Mouse (Mus musculus) G1E (cell line): ENCODE results near the gene Gm3099. TPM values are rescaled to one million over a fixed set of nuclear protein-coding genes. Genes with fewer than 3 reads are reported as not detected.
"Not testable (repeated sequence)": the region's sequence is repeated elsewhere in the genome, so short reads cannot be mapped to it uniquely, and the experiment has no call there.

Experiments used
- ATAC-seq: 2 replicates; pipeline ENCODE4 v1.8.0; 2016; ENCODE audit warnings: mild to moderate bottlenecking; ENCODE audit not compliant: insufficient number of reproducible peaks, poor library complexity, low FRiP score, severe bottlenecking; ENCODE audit errors: extremely low read depth
- DNase-seq: peaks from one replicate; pipeline ENCODE4 v3.0.0; 2012; ENCODE audit warnings: low spot score
- H3K27me3 ChIP-seq: 2 replicates; pipeline ENCODE4 v1.6.1; 2012; ENCODE audit warnings: mild to moderate bottlenecking, low read length, inconsistent platforms; ENCODE audit not compliant: insufficient read depth
- H3K36me3 ChIP-seq: replicated peaks from 2 replicates; pipeline ENCODE3; 2012; ENCODE audit warnings: mild to moderate bottlenecking, inconsistent platforms
- H3K4me1 ChIP-seq: 2 replicates; pipeline ENCODE4 v1.6.1; 2012; ENCODE audit warnings: low read depth, low read length, inconsistent platforms, mixed read lengths; ENCODE audit not compliant: insufficient read depth
- H3K4me3 ChIP-seq: 2 replicates; pipeline ENCODE4 v1.5.1; 2012; ENCODE audit warnings: low read depth, mild to moderate bottlenecking, inconsistent platforms, low read length, moderate library complexity, mixed read lengths
- H3K9me3 ChIP-seq: replicated peaks from 2 replicates; pipeline ENCODE4 v1.6.1; 2012; ENCODE audit warnings: inconsistent platforms
- polyA plus RNA-seq: library from polyadenylated mRNA; stranded (reverse); fragments of >175 nt; gene quantifications from 2 replicates; pipeline ENCODE4 v1.2.3, GENCODE M21; 2012
- total RNA-seq, 2 experiments: library from RNA; stranded (forward) in 1 of 2; stranded (reverse) in 1 of 2; fragments of 200-1000 nt in 1 of 2; fragments of >200 nt in 1 of 2; fragmentation: Nextera tagmentation in 1 of 2; gene quantifications; 2 replicates each; pipeline ENCODE4 v1.2.3; 2014 to 2017

The Gm3099 gene
- not detected in 2 replicates for total RNA-seq (2014; fragmentation: Nextera tagmentation)
- total RNA-seq (2017): not detected in 2 replicates
- not detected in 2 replicates for polyA plus RNA-seq

DNA sequence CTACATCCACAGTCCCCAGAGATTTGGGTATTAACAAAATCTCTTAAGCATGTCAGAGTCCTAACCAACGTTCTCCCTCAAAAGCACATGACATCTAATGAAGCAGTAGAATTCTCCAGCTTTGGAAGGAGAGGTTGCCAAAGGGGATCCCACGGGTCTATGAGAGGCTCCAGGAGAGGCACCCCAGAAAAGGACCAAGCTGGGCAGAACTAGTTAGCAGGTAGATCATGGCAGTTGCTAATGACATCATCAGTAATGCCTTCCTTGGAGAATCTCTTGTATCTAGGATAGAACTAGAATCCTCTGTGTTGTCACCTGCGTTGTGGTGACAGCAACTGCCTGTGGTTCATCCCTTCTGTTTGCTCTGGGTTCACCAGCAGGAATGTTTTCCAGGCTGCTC, at the start of gene Gm3099:
Gene Gm3099, plus strand, starts transcription at position 301 of the 400 bp plus-strand sequence.
- not testable (repeated sequence) for H3K27me3 ChIP-seq, ATAC-seq

GRCm38 (mm10) chr14:3963247-3963646, 34.9 kb upstream of the Gm3099 start, which contains the start of gene Gm3095:
TSS of gene Gm3095 (plus strand) at chr14:3963547.
- H3K9me3 ChIP-seq, H3K4me3 ChIP-seq, ATAC-seq, H3K4me1 ChIP-seq, H3K27me3 ChIP-seq, H3K36me3 ChIP-seq, DNase-seq: not testable (repeated sequence)

More for the DNA sequence above, at the start of gene Gm3099:
- H3K36me3 ChIP-seq, H3K9me3 ChIP-seq, H3K4me3 ChIP-seq, DNase-seq, H3K4me1 ChIP-seq: not testable (repeated sequence)

DNA sequence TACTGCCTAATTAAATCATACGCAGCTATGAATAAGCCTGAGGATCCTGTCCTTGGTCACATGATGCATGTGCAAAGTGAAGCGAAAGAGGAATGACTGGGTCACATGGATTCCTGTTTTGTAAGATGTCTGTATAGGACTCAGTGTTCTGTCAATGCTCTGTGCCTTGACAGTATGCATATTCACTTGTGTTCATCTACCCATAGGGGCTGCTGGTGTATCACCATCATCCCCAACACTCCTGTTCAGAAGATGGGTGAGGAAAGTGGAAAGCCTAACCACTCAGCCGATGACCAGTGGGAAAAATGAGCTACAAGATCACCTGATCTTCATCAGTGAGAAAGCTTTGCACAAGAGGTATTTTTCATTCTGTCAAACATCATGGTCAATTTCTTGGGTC, 25.4 kb downstream of the Gm3099 start, which contains the start of gene Gm5796:
Gene Gm5796, plus strand, starts transcription at position 301 of the 400 bp plus-strand sequence.
- H3K9me3 ChIP-seq, ATAC-seq, H3K27me3 ChIP-seq: not testable (repeated sequence)

More for the DNA sequence above, 25.4 kb downstream of the Gm3099 start, which contains the start of gene Gm5796:
- not testable (repeated sequence) for DNase-seq, H3K4me1 ChIP-seq, H3K4me3 ChIP-seq, H3K36me3 ChIP-seq

Other genes starting within 250 kb of the Gm3099 start
- not detected in 2 replicates for gene Gm3002, start 188.3 kb upstream of the Gm3099 start, total RNA-seq (2014; fragmentation: Nextera tagmentation)
- gene Gm3002, start 188.3 kb upstream of the Gm3099 start, total RNA-seq (2017): 2.0 TPM in 1 of 2 replicates, not detected in the other
- gene Gm3002, start 188.3 kb upstream of the Gm3099 start, polyA plus RNA-seq: not detected in 2 replicates
- not detected in 2 replicates for gene Gm3033, start 152.1 kb upstream of the Gm3099 start, total RNA-seq (2014; fragmentation: Nextera tagmentation)
- gene Gm3033, start 152.1 kb upstream of the Gm3099 start, total RNA-seq (2017): not detected in 2 replicates
- not detected in 2 replicates for gene Gm3033, start 152.1 kb upstream of the Gm3099 start, polyA plus RNA-seq
- not detected in 2 replicates for gene Gm2916, start 114.2 kb upstream of the Gm3099 start, total RNA-seq (2014; fragmentation: Nextera tagmentation)
- gene Gm2916, start 114.2 kb upstream of the Gm3099 start, total RNA-seq (2017): 0.11 TPM in 1 of 2 replicates, not detected in the other
- not detected in 2 replicates for gene Gm2916, start 114.2 kb upstream of the Gm3099 start, polyA plus RNA-seq
- gene Gm3029, start 66.6 kb upstream of the Gm3099 start, total RNA-seq (2014; fragmentation: Nextera tagmentation): not detected in 2 replicates
- gene Gm3029, start 66.6 kb upstream of the Gm3099 start, total RNA-seq (2017): not detected in 2 replicates
- gene Gm3029, start 66.6 kb upstream of the Gm3099 start, polyA plus RNA-seq: not detected in 2 replicates
- gene Gm3095, start 34.8 kb upstream of the Gm3099 start, total RNA-seq (2014; fragmentation: Nextera tagmentation): not detected in 2 replicates
- gene Gm3095, start 34.8 kb upstream of the Gm3099 start, total RNA-seq (2017): 0.41 TPM in 1 of 2 replicates, not detected in the other
- gene Gm3095, start 34.8 kb upstream of the Gm3099 start, polyA plus RNA-seq: not detected in 2 replicates
- not detected in 2 replicates for gene Gm5796, start 25.5 kb downstream of the Gm3099 start, total RNA-seq (2014; fragmentation: Nextera tagmentation)
- gene Gm5796, start 25.5 kb downstream of the Gm3099 start, total RNA-seq (2017): 0.33 and 0.46 TPM in 2 replicates
- not detected in 2 replicates for gene Gm5796, start 25.5 kb downstream of the Gm3099 start, polyA plus RNA-seq
- gene Gm3115, start 85.7 kb downstream of the Gm3099 start, total RNA-seq (2014; fragmentation: Nextera tagmentation): not detected in 2 replicates
- gene Gm3115, start 85.7 kb downstream of the Gm3099 start, total RNA-seq (2017): 0.17 and 0.33 TPM in 2 replicates
- gene Gm3115, start 85.7 kb downstream of the Gm3099 start, polyA plus RNA-seq: not detected in 2 replicates
- gene Gm8108, start 112.1 kb downstream of the Gm3099 start, total RNA-seq (2014; fragmentation: Nextera tagmentation): not detected in 2 replicates
- 0.16 TPM in 1 of 2 replicates, not detected in the other for gene Gm8108, start 112.1 kb downstream of the Gm3099 start, total RNA-seq (2017)
- not detected in 2 replicates for gene Gm8108, start 112.1 kb downstream of the Gm3099 start, polyA plus RNA-seq
- not detected in 2 replicates for gene Gm3127, start 166.6 kb downstream of the Gm3099 start, total RNA-seq (2014; fragmentation: Nextera tagmentation)
- 0.16 TPM in 1 of 2 replicates, not detected in the other for gene Gm3127, start 166.6 kb downstream of the Gm3099 start, total RNA-seq (2017)
- not detected in 2 replicates for gene Gm3127, start 166.6 kb downstream of the Gm3099 start, polyA plus RNA-seq
- not detected in 2 replicates for gene Gm2974, start 184.2 kb downstream of the Gm3099 start, total RNA-seq (2014; fragmentation: Nextera tagmentation)
- not detected in 2 replicates for gene Gm2974, start 184.2 kb downstream of the Gm3099 start, total RNA-seq (2017)
- not detected in 2 replicates for gene Gm2974, start 184.2 kb downstream of the Gm3099 start, polyA plus RNA-seq